Mouse (Mus musculus) T-helper 1 cell (primary cell): Measurements from ENCODE around the gene Gm20662.

Experiments
- in situ Hi-C: fragments of 300-600 bp; cut with MboI, MseI; formaldehyde crosslinking; loops from one replicate; pipeline ENCODE4 v1.15.1; 2025; ENCODE audit warnings: high pct_unique_total_duplicates

The Gm20662 gene

GRCm38 (mm10) chr9:107974491-107975171 lies 21.5 kb upstream of the Gm20662 start:
- in situ Hi-C loops: no loop called here

GRCm38 (mm10) chr9:107975399-107976386 lies 20.5 kb upstream of the Gm20662 start, which contains the start of gene Uba7:
Gene Uba7 (plus strand): TSS chr9:107975505.
- in situ Hi-C loops: no loop called here

GRCm38 (mm10) chr9:107978815-107979214 lies 17.3 kb upstream of the Gm20662 start:
- in situ Hi-C loops: no loop called here

- in situ Hi-C loops: no loop called here
These were observed 14.2 kb upstream of the Gm20662 start for GRCm38 (mm10) chr9:107981684-107982605.

GRCm38 (mm10) chr9:107982681-107983346 lies 13.3 kb upstream of the Gm20662 start, which contains the start of gene Gm20661:
Gene Gm20661 (plus strand): TSS chr9:107983058.
- in situ Hi-C loops: no loop called here

GRCm38 (mm10) chr9:107983421-107983890 lies 12.7 kb upstream of the Gm20662 start:
- in situ Hi-C loops: no loop called here

- in situ Hi-C loops: no loop called here
These were observed 11.9 kb upstream of the Gm20662 start for GRCm38 (mm10) chr9:107984052-107984753.

GRCm38 (mm10) chr9:107984754-107985055 lies 11.4 kb upstream of the Gm20662 start:
- in situ Hi-C loops: no loop called here

GRCm38 (mm10) chr9:107985131-107986119 lies 10.7 kb upstream of the Gm20662 start, which contains the start of gene Inka1:
Gene Inka1 (minus strand): TSS chr9:107985879.
- in situ Hi-C loops: no loop called here

GRCm38 (mm10) chr9:107986376-107986775 lies 9.8 kb upstream of the Gm20662 start:
- in situ Hi-C loops: no loop called here

- in situ Hi-C loops: no loop called here
These were observed 8.2 kb upstream of the Gm20662 start for GRCm38 (mm10) chr9:107987950-107988349.

GRCm38 (mm10) chr9:107992197-107992596 lies 4.0 kb upstream of the Gm20662 start, which contains the start of gene Cdhr4:
Gene Cdhr4 (plus strand): TSS chr9:107992497.
- in situ Hi-C loops: no loop called here

- in situ Hi-C loops: no loop called here
These were observed 3.1 kb upstream of the Gm20662 start for GRCm38 (mm10) chr9:107993013-107993412.

GRCm38 (mm10) chr9:107994464-107994863 lies 1.7 kb upstream of the Gm20662 start:
- in situ Hi-C loops: no loop called here

GRCm38 (mm10) chr9:107995513-107995912 lies 636 bp upstream of the Gm20662 start:
- in situ Hi-C loops: no loop called here

GRCm38 (mm10) chr9:108001922-108002770 lies 6.0 kb downstream of the Gm20662 start, which contains the start of gene Ip6k1:
Gene Ip6k1 (plus strand): TSS chr9:108002501.
- in situ Hi-C loops: no loop called here

- in situ Hi-C loops: no loop called here
These were observed 6.8 kb downstream of the Gm20662 start for GRCm38 (mm10) chr9:108002778-108003530.
